Mouse (Mus musculus) heart, adult 2 months (tissue): ENCODE data around the gene Dpm2. TPM values are rescaled to one million over a fixed set of nuclear protein-coding genes. Genes with fewer than 3 reads are reported as not detected.

Experiments
- DNase-seq, 2 experiments: peaks; one replicate each; pipeline ENCODE4 v3.0.0; 2021
- H3K27ac ChIP-seq: fragments of 200-600 bp; 2 replicates; pipeline ENCODE4 v1.8.1; 2022
- H3K27me3 ChIP-seq: fragments of 200-500 bp; 2 replicates; pipeline ENCODE4 v1.6.1; 2012; ENCODE audit warnings: mild to moderate bottlenecking, low read length, inconsistent platforms, mixed read lengths; ENCODE audit not compliant: control insufficient read depth, insufficient read depth
- H3K36me3 ChIP-seq: fragments of 200-500 bp; 2 replicates; pipeline ENCODE4 v1.6.1; 2012; ENCODE audit warnings: low read length, inconsistent platforms; ENCODE audit not compliant: control insufficient read depth, insufficient read depth
- H3K4me1 ChIP-seq: fragments of 200-500 bp; 2 replicates; pipeline ENCODE4 v1.6.1; 2011; ENCODE audit warnings: low read length; ENCODE audit not compliant: control insufficient read depth, insufficient read depth
- H3K4me3 ChIP-seq: fragments of 200-600 bp; 2 replicates; pipeline ENCODE4 v1.8.1; 2022
- H3K79me2 ChIP-seq: fragments of 200-500 bp; replicated peaks from 2 replicates; pipeline ENCODE4 v1.6.1; 2012; ENCODE audit warnings: mild to moderate bottlenecking, inconsistent platforms, low read length, moderate library complexity, mixed read lengths; ENCODE audit not compliant: control insufficient read depth, insufficient read depth
- H3K9ac ChIP-seq: fragments of 200-500 bp; 2 replicates; pipeline ENCODE4 v1.6.1; 2012; ENCODE audit warnings: low read depth, mild to moderate bottlenecking, control low read depth, inconsistent platforms, low read length, mixed read lengths
- CTCF ChIP-seq: fragments of 200-600 bp; IDR thresholded peaks from 2 replicates; pipeline ENCODE4 v1.8.1; 2022; ENCODE audit warnings: antibody characterized with exemption, mild to moderate bottlenecking, moderate library complexity
- EP300 ChIP-seq: fragments of 200-500 bp; IDR thresholded peaks from 2 replicates; pipeline ENCODE4 v1.6.1; 2011; ENCODE audit warnings: low read depth, low read length, control low read depth; ENCODE audit not compliant: insufficient read depth
- POLR2A ChIP-seq: fragments of 200-500 bp; IDR thresholded peaks from 2 replicates; pipeline ENCODE4 v1.6.1; 2011; ENCODE audit warnings: mild to moderate bottlenecking, low read depth, low read length, control low read depth; ENCODE audit not compliant: insufficient read depth
- whole genome bisulfite sequencing: fragments of 180-500 bp; shearing (Covaris S2); methylation state at CpG from one replicate; pipeline ENCODE4 v1.1.7; 2018; 5-methylcytosine and 5-hydroxymethylcytosine counted together
- intact Hi-C: fragments of 180-260 bp; cut with DNase I; formaldehyde crosslinking; loops from one replicate; pipeline ENCODE4 v1.15.1; 2025
- polyA plus RNA-seq: library from polyadenylated mRNA; depleted of rRNA; stranded (reverse); fragments of >200 nt; gene quantifications from 2 replicates; pipeline ENCODE4 v1.2.3, GENCODE M21; 2012
- total RNA-seq, 2 experiments: library from RNA; stranded (reverse); gene quantifications; 2 replicates each; pipeline ENCODE4 v1.2.3; 2021

Dpm2 gene
- total and polyA plus RNA-seq, 3 experiments, result 17.4 to 69.2 (median 18.0) TPM

DNA sequence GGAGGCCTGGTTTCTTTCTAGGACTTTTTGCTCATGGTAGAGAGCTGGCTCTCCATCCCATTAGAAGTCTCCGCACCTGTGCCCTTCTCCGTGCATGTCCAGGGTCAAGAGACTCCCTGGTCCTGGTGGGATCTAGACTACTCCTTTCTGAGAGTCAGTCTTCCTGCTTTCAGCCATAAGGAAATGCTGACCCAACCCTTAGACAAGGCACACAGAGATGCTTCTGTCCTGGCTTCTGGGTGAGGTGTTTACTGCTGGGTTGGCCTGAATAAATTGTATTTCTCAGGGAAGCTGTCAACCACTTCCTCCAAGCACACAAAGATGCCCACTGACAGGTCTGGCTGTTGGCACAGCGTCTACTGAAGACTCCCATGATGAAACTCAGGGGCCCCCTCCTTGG is 28.8 kb downstream of the Dpm2 start, which contains the start of gene St6galnac6:
Gene St6galnac6 (plus strand): TSS at position 301 of the 400 bp plus-strand sequence.
- intact Hi-C loops, result no loop called here
- Histone ChIP-seq H3K27me3 (no peaks in the 10 kb centered on the region), H3K36me3 (no peaks in the 10 kb centered on the region), H3K79me2 (no peaks in the 10 kb centered on the region), H3K4me1 (peaks cover 9% of the 10 kb centered on the region), H3K9ac (no peak within 1 kb of the TSS), H3K4me3 (no peak within 1 kb of the TSS), H3K27ac (no peak within 1 kb of the TSS; the same call in 1 of the 2 replicates)
- WGBS, result 89% methylated on average over 3 of the region's 3 CpGs
- TF ChIP-seq POLR2A (no peak), EP300 (no peak), CTCF (no peak)
- no peak for DNase-seq

DNA sequence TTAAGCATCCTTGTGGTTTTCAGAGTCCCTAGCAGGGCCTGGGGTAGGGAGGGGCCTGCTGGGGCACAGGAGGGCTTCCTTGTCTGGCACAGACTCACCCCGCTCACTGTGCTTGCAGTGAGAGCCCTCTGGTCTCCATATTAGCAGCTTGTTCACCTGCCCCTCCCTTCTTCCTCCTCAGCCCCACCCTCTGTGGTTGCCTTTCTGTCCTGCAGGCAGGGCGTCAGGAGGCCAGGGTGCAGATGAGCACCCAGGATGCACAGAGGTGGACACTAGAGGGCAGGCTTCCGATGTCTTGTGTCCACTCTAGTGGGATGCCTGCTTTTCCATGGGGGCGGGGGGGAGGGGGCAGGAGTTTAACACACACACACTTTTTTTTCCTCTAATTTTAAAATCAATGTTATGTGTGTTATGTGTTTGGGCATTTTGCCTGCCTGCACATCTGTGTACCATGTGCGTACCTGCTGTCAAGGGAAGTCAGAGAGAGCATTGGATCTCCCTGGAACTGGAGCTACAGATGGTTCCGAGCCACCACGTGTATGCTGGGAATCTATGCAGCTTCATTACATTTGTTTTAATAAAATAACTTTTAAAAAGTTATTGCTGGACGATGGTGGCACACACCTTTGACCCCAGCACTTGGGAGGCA is 30.9 kb downstream of the Dpm2 start:
- H3K27me3 ChIP-seq, result no peaks in the 10 kb centered on the region

DNA sequence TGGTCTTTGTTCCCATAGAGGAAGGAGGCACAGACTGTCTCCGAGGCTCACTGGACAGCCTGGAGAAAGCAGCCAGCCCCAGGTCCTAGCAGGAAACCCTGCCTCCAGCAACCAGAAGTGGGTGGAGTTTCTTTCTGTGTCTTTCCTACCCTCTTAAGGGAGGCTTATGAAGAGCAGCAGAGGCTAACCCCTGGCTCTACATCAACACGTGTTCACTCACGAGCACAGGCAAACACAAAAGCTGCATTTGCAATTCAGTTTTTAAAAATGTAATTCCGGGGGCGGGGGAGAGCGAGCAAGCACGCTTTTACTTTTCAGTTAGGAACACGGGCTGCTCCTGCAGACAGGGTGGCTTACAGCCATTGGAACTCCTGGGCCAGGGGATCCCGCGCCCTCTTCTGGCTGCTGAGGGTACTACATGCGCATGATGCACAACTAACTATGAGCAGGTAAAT is 32.0 kb downstream of the Dpm2 start:
- Histone ChIP-seq H3K9ac (no peak overlapping the region), H3K27me3 (no peaks in the 10 kb centered on the region), H3K79me2 (no peaks in the 10 kb centered on the region), H3K36me3 (no peaks in the 10 kb centered on the region), H3K4me1 (peaks cover 9% of the 10 kb centered on the region), H3K27ac (peak overlapping the region; percentile 47), H3K4me3 (peak overlapping the region; percentile 35)
- peak; percentile 98 for TF ChIP-seq CTCF
- TF ChIP-seq POLR2A, result peak; percentile 75
- TF ChIP-seq EP300, result peak; percentile 57; the same call in 1 of the 2 replicates
- under 1% methylated on average over 11 of the region's 11 CpGs for WGBS
- intact Hi-C loops, result loop anchor here (1.0 kb wide), 2 partner anchors 15 to 19 kb away; partner anchors contain the start of gene St6galnac4
- peak; percentile 89 to 93 for DNase-seq

More for the DNA sequence above, 30.9 kb downstream of the Dpm2 start:
- Histone ChIP-seq H3K4me1 (peaks cover 9% of the 10 kb centered on the region), H3K79me2 (no peaks in the 10 kb centered on the region), H3K4me3 (no peak overlapping the region), H3K9ac (no peak overlapping the region), H3K36me3 (no peaks in the 10 kb centered on the region), H3K27ac (peak overlapping the region; percentile 47)
- intact Hi-C loops, result loop anchor here (1.0 kb wide), 2 partner anchors 14 to 18 kb away; partner anchors contain the start of gene St6galnac4
- peak; percentile 53 to 59 for DNase-seq
- 46% methylated on average over 8 of the region's 8 CpGs for WGBS
- TF ChIP-seq CTCF, result peak; percentile 66
- no peak for TF ChIP-seq EP300

DNA sequence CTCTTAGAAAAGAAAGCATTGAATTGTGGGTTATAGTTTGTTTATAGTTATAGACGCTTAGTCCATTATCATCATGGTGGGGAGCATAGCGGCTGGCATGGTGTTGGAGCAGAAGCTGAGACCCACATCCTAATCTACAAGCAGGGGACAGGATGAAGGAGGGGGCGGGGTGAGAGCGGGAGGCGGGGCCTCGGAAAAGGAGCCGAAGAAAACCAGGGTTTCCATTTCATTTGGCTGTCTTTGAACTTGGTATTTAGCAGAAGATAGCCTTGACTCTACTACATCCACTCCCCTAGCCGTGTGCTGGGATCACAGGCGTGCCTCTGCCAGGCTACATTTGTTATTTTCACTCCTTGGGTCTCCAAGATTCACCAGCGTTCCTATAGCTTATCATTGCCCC is 34.0 kb downstream of the Dpm2 start:
- TF ChIP-seq CTCF (no peak), EP300 (no peak), POLR2A (no peak)
- Histone ChIP-seq H3K79me2 (no peaks in the 10 kb centered on the region), H3K4me1 (peaks cover 5% of the 10 kb centered on the region), H3K9ac (no peak overlapping the region), H3K27ac (no peak overlapping the region), H3K27me3 (no peaks in the 10 kb centered on the region), H3K4me3 (no peak overlapping the region), H3K36me3 (no peaks in the 10 kb centered on the region)
- WGBS, result 37% methylated on average over 10 of the region's 10 CpGs
- intact Hi-C loops, result no loop called here
- DNase-seq, result no peak

DNA sequence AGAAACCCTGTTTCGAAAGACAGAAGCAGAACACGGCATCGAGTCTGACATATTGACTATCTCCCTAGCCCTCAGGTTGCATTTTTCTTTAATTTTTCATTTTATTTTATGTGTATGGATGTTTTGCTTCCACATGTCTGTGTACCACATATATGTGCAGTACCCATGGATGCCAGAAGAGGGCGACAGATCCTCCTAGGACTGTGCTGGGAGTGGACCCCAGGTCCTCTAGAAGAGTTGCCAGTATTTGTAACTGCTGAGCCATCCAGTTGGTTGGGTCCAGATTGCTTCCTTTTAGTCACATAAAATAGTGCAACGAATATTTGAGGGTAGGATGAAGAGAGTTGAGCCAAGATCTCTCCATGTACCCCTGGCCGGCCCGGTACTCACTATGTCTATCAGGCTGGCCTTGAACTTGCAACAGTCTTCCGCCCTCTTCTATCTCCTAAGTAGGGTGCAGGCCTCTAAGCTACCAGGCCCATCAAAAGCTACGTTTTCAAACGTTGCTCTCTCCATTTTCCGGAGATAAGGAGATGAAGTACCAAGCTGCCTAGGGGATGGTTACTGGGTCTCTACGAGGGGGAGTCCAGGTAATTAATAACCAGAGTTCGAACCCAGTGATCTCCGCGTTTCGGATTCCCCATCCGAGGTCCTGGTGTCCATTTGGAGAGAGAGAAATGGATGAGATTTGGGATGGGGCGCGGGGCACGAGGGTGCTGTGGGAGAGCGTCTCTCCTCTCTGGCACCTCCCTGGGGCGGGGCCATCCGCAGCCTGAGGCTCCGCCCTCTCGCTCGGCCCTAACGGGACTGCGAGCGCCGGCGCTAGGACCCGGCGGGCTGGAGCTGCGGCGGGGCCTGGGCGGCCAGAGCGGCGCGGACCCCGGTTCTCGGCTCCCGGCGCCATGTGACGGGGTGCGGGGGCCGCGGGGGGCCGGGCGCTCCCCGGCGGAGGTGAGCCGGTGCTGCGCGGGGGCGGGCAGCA is 35.8 kb downstream of the Dpm2 start:
- H3K27me3 ChIP-seq, result no peaks in the 10 kb centered on the region
- H3K79me2 ChIP-seq, result no peaks in the 10 kb centered on the region
- peak overlapping the region; percentile 72 for H3K4me3 ChIP-seq
- no peak for TF ChIP-seq POLR2A
- TF ChIP-seq EP300, result no peak
- peak; percentile 77 for TF ChIP-seq CTCF
- H3K9ac ChIP-seq, result peak overlapping the region; percentile 74
- WGBS, result 15% methylated on average over 52 of the region's 55 CpGs
- H3K27ac ChIP-seq, result peak overlapping the region; percentile 93
- peaks cover 8% of the 10 kb centered on the region for H3K4me1 ChIP-seq
- peak; percentile 92 to 94 for DNase-seq
- intact Hi-C loops, result no loop called here
- no peaks in the 10 kb centered on the region for H3K36me3 ChIP-seq
